Mouse (Mus musculus) G1E (cell line): Measurements from ENCODE around the gene Wdhd1.

Experiments
- CTCF ChIP-seq: IDR thresholded peaks from 2 replicates; pipeline ENCODE4 v1.5.1; 2012; ENCODE audit warnings: low read depth, low read length, inconsistent platforms, mixed read lengths
- TAL1 ChIP-seq: conservative IDR thresholded peaks from 2 replicates; pipeline ENCODE4 v1.6.1; 2012; ENCODE audit warnings: low read depth, low read length, inconsistent platforms, mixed read lengths

- TF ChIP-seq TAL1 (no peak), CTCF (peak; percentile 85)
Measured at GRCm38 (mm10) chr14:47297785-47298407, 21.2 kb upstream of the Wdhd1 start, which contains the start of gene Mapk1ip1l.
